Mouse (Mus musculus) stomach, postnatal 0 days (tissue): Measurements from ENCODE around the gene 9530077C05Rik. TPM values are rescaled to one million over a fixed set of nuclear protein-coding genes. Genes with fewer than 3 reads are reported as not detected.

Experiments used
- ATAC-seq: fragments of 200-750 bp; cut with Nextera tagmentation; 2 replicates; pipeline ENCODE4 v1.8.0; 2017; ENCODE audit not compliant: low FRiP score, low TSS enrichment
- DNase-seq: peaks from one replicate; pipeline ENCODE4 v3.0.0-alpha.2; 2016; ENCODE audit warnings: low spot score
- H3K27ac ChIP-seq: fragments of 300-500 bp; sonication (generic); replicated peaks from 2 replicates; pipeline ENCODE4 v1.5.1; 2014; ENCODE audit warnings: mild to moderate bottlenecking, control low read depth
- H3K27me3 ChIP-seq: fragments of 300-500 bp; sonication (generic); 2 replicates; pipeline ENCODE4 v1.6.1; 2014; ENCODE audit warnings: low read length; ENCODE audit not compliant: control insufficient read depth, insufficient read depth
- H3K36me3 ChIP-seq: fragments of 300-500 bp; sonication (generic); 2 replicates; pipeline ENCODE4 v1.6.1; 2014; ENCODE audit warnings: low read length, mixed read lengths; ENCODE audit not compliant: control insufficient read depth, insufficient read depth
- H3K4me1 ChIP-seq: fragments of 300-500 bp; sonication (generic); replicated peaks from 2 replicates; pipeline ENCODE4 v1.6.1; 2014; ENCODE audit warnings: antibody characterized with exemption; ENCODE audit not compliant: control insufficient read depth, insufficient read depth
- H3K4me2 ChIP-seq: fragments of 300-500 bp; sonication (generic); replicated peaks from 2 replicates; pipeline ENCODE4 v1.6.1; 2014; ENCODE audit warnings: low read depth, mild to moderate bottlenecking, control low read depth, moderate library complexity
- H3K4me3 ChIP-seq: fragments of 300-500 bp; sonication (generic); 2 replicates; pipeline ENCODE4 v1.5.1; 2014; ENCODE audit warnings: low read depth, low read length, control low read depth
- H3K9ac ChIP-seq: fragments of 300-500 bp; sonication (generic); 2 replicates; pipeline ENCODE4 v1.6.1; 2014; ENCODE audit warnings: mild to moderate bottlenecking, low read length, control low read depth, mixed read lengths
- H3K9me3 ChIP-seq: fragments of 300-500 bp; sonication (generic); 2 replicates; pipeline ENCODE4 v1.6.1; 2016; ENCODE audit warnings: low read length; ENCODE audit not compliant: control insufficient read depth
- CTCF ChIP-seq: IDR thresholded peaks from 2 replicates; pipeline ENCODE4 v1.5.1; 2016; ENCODE audit warnings: antibody characterized with exemption, low read depth, mild to moderate bottlenecking, moderate library complexity
- EP300 ChIP-seq: optimal IDR thresholded peaks from 2 replicates; pipeline ENCODE3; 2016; ENCODE audit warnings: antibody characterized with exemption
- WGBS: fragments of 180-500 bp; shearing (Covaris S2); extraction: QIAGEN DNeasy Blood & Tissue Kit; methylation state at CpG from one replicate; pipeline ENCODE4 v1.1.7; 2014; 5-methylcytosine and 5-hydroxymethylcytosine counted together
- polyA plus RNA-seq: library from polyadenylated mRNA; unstranded; fragments of >200 nt; fragmentation: Nextera tagmentation; extraction: Ambion mirVana; gene quantifications from 2 replicates; pipeline ENCODE4 v1.2.1, GENCODE M21; 2015

The 9530077C05Rik gene
- 2.2 and 2.8 TPM in 2 replicates for polyA plus RNA-seq

DNA sequence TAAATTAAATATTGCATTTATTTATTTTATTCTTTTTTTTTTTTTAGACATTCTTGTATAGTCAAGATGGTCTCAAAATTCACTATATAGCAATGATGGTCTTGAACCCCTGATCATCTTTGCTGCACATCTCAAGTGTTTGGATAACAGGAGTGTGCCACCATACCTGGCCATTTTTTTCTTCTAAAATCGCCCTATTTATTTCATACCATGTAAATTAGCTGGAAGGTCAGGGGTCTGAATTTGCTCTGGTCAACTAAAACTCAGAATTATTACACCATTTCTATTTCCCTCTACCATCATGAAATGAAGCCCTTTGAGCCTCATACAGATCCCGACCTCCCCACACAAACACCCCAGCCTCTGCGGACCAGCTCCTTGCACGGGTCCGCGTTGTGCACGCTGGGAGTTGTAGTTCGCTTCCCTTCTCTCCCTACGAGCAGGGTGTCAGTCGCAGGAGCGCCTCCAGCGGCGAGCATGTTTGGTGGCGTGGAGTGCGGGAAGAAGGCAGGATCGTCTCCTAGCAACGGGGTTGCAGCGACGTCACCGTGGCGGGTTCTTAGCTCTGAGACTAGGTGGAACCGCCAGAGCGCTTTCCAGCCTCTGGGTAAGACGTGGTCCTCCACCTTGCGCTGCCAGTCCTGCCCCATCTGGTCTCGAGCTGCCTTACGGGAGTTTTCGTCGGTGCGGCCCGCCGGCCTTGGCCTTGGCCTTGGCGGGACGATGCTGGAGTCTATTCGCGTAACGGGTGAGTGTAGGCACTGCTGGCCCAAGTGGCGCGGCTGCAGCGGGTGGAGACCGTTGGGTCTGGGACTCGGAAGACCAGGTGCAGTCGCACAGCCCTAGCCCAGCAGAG is at the start of gene 9530077C05Rik:
TSS of gene 9530077C05Rik (plus strand) at position 512 of the 856 bp plus-strand sequence.
- Histone ChIP-seq H3K4me3 (peak within 1 kb of the TSS; percentile 50), H3K36me3 (no peaks in the 10 kb centered on the region), H3K9me3 (no peaks in the 10 kb centered on the region), H3K9ac (peak within 1 kb of the TSS; percentile 63), H3K4me1 (no peaks in the 10 kb centered on the region), H3K27me3 (no peaks in the 10 kb centered on the region), H3K27ac (no peak within 1 kb of the TSS), H3K4me2 (peak within 1 kb of the TSS; percentile 77)
- TF ChIP-seq EP300 (no peak), CTCF (peak; percentile 98)
- WGBS: 1% methylated on average over 43 of the region's 43 CpGs
- DNase-seq: peak; percentile 96
- ATAC-seq: peak; percentile 98

DNA sequence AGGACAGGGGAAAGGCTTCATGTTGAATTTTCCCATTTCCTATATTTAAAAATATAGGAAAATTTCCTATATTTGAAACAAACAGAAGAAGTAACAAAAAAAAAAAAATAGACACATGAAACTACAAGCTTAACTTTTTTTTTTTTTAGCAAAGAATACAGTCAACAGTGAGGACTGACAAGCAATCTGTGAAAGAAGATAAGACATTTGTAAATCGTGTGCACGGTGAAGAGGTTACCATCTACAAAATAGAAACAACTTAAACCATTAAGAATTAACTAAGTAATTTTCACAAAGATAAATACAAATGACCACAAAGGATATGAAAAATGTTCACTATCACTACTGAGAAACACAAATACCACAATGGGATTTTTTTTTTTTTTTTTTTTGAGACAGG is 45.1 kb upstream of the 9530077C05Rik start:
- DNase-seq: no peak
- Histone ChIP-seq H3K9ac (no peak overlapping the region), H3K36me3 (0 out of 2 replicates have a peak, but pooled peaks cover 8% of the 10 kb centered on the region), H3K27ac (no peak overlapping the region), H3K4me1 (no peaks in the 10 kb centered on the region), H3K4me2 (no peak overlapping the region), H3K9me3 (no peaks in the 10 kb centered on the region), H3K4me3 (no peak overlapping the region), H3K27me3 (no peaks in the 10 kb centered on the region)
- 89% methylated on average over 2 of the region's 2 CpGs for WGBS
- no peak for ATAC-seq
- TF ChIP-seq CTCF (no peak), EP300 (no peak)

DNA sequence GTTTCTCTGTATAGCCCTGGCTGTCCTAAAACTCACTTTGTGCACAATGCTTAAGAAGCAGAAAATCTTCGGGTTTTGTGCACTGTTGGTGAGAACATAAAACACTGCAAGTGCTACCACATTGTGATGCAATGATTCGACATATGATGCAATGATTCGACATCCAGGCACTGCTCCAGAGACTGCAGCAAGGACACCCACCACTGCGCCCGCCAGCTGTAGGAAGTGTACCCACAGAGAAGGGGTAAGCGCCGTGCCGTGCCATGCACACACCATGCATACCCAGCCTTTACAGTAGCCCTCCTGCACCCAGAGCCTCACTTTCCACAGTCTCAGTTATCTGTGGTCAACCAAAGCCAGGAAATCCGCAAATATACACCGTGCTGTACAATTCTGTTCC is 44.7 kb upstream of the 9530077C05Rik start:
- 95% methylated on average over 10 of the region's 10 CpGs for WGBS
- H3K36me3 ChIP-seq: peaks cover 10% of the 10 kb centered on the region; the same call in 1 of the 2 replicates

DNA sequence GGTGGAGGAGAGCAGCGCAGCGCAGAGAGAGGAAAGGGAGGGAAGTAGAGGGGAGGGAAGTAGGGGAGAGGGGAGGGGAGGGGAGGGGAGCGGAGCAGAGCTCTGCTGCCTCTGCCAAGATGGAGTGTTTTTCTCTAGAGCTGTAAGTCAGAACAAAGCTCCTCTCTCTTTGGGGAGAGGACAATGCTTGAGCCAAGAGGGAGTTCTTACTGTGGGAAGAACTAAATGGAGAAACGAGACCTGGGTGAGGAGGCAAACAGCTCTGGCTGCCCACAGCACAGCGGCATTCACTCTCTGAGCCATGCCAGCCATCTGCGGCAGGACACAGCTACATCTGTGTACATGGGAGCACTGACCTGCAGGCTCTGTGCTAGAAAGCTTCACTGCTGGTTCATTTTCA is 43.3 kb upstream of the 9530077C05Rik start:
- TF ChIP-seq CTCF (no peak), EP300 (no peak)
- ATAC-seq (no peak), DNase-seq (no peak)
- 60% methylated on average over 6 of the region's 6 CpGs for WGBS
- Histone ChIP-seq H3K27me3 (no peaks in the 10 kb centered on the region), H3K9ac (no peak overlapping the region), H3K36me3 (peaks cover 12% of the 10 kb centered on the region), H3K4me1 (no peaks in the 10 kb centered on the region), H3K9me3 (no peaks in the 10 kb centered on the region), H3K27ac (peak overlapping the region; percentile 69; the same call in 1 of the 2 replicates), H3K4me3 (no peak overlapping the region), H3K4me2 (no peak overlapping the region)

More for the DNA sequence above, 44.7 kb upstream of the 9530077C05Rik start:
- H3K4me2 ChIP-seq: no peak overlapping the region
- TF ChIP-seq CTCF (no peak), EP300 (no peak)
- no peaks in the 10 kb centered on the region for H3K9me3 ChIP-seq
- no peak overlapping the region for H3K9ac ChIP-seq
- H3K4me1 ChIP-seq: no peaks in the 10 kb centered on the region
- DNase-seq (no peak), ATAC-seq (no peak)
- no peaks in the 10 kb centered on the region for H3K27me3 ChIP-seq
- no peak overlapping the region for H3K4me3 ChIP-seq
- no peak overlapping the region for H3K27ac ChIP-seq

DNA sequence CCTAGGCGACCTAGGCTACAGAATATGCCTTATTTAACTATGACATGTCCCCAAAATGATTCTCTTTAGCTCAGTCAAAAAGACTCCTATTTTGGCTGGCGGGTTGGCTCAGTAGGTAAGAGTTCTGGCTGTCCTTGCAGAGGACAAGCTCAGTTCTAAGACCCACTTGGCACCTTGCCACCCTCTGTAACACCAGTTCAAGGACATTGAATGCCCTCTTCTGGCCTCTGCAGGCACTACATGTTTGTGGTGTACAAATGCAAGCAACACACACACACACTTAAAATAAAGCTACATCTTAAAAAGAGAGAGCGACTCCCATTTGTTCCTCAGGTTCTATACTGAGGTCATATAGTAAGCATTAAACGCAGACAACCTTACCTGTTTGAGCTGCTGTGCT is 38.6 kb upstream of the 9530077C05Rik start:
- H3K27me3 ChIP-seq: no peaks in the 10 kb centered on the region
- WGBS: 94% methylated on average over 4 of the region's 4 CpGs
- DNase-seq (no peak), ATAC-seq (no peak)
- H3K9me3 ChIP-seq: no peaks in the 10 kb centered on the region
- peaks cover 10% of the 10 kb centered on the region for H3K36me3 ChIP-seq
- H3K4me2 ChIP-seq: no peak overlapping the region
- H3K4me3 ChIP-seq: no peak overlapping the region
- TF ChIP-seq EP300: no peak
- peak; percentile 48 for TF ChIP-seq CTCF
- H3K9ac ChIP-seq: no peak overlapping the region
- H3K27ac ChIP-seq: no peak overlapping the region
- no peaks in the 10 kb centered on the region for H3K4me1 ChIP-seq

DNA sequence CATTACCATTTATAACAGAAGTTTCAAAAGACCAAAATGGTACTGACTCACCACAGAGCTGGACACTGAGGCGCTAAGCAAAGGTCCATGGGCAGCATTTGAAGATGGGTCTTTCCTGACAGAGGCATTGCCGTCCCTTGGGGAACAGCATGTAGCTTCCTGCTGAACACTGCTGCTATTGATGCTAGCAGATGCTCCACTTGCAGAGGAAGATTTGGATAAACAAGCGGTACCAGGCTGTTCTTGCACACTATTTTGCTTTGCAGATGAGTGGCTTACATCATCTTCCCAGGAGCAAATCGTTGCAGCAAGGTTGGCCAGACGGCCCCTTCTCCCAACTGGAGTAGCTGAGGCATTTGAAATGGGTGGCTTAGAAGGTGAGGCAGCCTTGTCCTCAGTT is 35.2 kb upstream of the 9530077C05Rik start:
- H3K4me3 ChIP-seq: no peak overlapping the region
- H3K36me3 ChIP-seq: peaks cover 20% of the 10 kb centered on the region
- ATAC-seq (no peak), DNase-seq (no peak)
- H3K9ac ChIP-seq: no peak overlapping the region
- no peaks in the 10 kb centered on the region for H3K9me3 ChIP-seq
- H3K27me3 ChIP-seq: no peaks in the 10 kb centered on the region
- TF ChIP-seq EP300 (no peak), CTCF (no peak)
- no peak overlapping the region for H3K4me2 ChIP-seq
- H3K27ac ChIP-seq: no peak overlapping the region
- H3K4me1 ChIP-seq: no peaks in the 10 kb centered on the region
- 77% methylated on average over 5 of the region's 5 CpGs for WGBS
